Mouse (Mus musculus): ENCODE measurements around the gene Tom1l2. TPM values are rescaled to one million over a fixed set of nuclear protein-coding genes. Genes with fewer than 3 reads are reported as not detected.

Tom1l2 gene
- total and polyA plus RNA-seq, 2 experiments from 2014 or later = 49.4 to 120 TPM

- Histone ChIP-seq H3K4me1 (ENCODE audit: insufficient read depth, low read length) (no peaks in the 10 kb centered on the region), H3K4me3 (ENCODE audit: low read depth, low read length) (no peak overlapping the region), H3K4me2 (ENCODE audit: low read depth, low read length, poor library complexity, severe bottlenecking) (no peak overlapping the region), H3K36me3 (ENCODE audit: insufficient read depth, low read length) (peaks cover 77% of the 10 kb centered on the region), H3K9ac (replicated peaks; ENCODE audit: low read length, poor library complexity, severe bottlenecking) (no peak overlapping the region), H3K27ac (ENCODE audit: low read depth, low read length) (no peak overlapping the region), H3K27me3 (ENCODE audit: insufficient read depth, low read length) (no peaks in the 10 kb centered on the region), H3K9me3 (ENCODE audit: low read length) (no peaks in the 10 kb centered on the region)
- DNase-seq (ENCODE audit: low spot score) = no peak
- no peak for ATAC-seq (ENCODE audit: low FRiP score)
- WGBS = 84% methylated on average over 6 of the region's 6 CpGs
- TF ChIP-seq CTCF (IDR thresholded peaks at IDR 0.05) = no peak
These were observed 160.2 kb downstream of the Tom1l2 start for GRCm38 (mm10) chr11:60192534-60192933.

DNA sequence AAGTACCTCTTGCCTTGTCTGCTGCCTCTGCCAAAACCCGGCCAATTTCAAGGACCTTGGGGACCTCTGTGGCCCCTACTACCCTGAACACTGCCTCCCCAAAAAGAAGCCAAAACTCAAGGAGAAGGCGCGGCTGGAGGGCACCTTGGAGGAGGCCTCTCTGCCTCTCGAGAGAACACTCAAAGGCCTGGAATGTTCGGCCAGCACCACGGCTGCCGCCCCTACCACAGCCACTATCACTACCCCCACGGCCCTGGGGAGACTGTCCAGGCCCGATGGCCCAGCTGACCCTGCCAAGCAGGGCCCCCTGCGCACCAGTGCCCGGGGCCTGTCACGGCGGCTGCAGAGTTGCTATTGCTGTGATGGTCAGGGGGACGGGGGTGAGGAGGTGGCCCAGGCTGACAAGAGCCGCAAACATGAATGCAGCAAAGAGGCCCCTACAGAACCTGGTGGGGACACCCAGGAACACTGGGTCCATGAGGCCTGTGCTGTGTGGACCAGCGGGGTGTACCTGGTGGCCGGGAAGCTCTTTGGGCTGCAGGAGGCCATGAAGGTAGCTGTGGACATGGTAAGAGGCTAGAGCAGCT is 162.6 kb downstream of the Tom1l2 start:
- no peak for TF ChIP-seq CTCF (IDR thresholded peaks at IDR 0.05)
- H3K27me3 ChIP-seq (ENCODE audit: insufficient read depth, low read length) = no peaks in the 10 kb centered on the region
- H3K27ac ChIP-seq (ENCODE audit: low read depth, low read length) = no peak overlapping the region
- no peak overlapping the region for H3K4me3 ChIP-seq (ENCODE audit: low read depth, low read length)
- 94% methylated on average over 17 of the region's 17 CpGs for WGBS
- no peaks in the 10 kb centered on the region for H3K9me3 ChIP-seq (ENCODE audit: low read length)
- ATAC-seq (ENCODE audit: low FRiP score) (no peak), DNase-seq (ENCODE audit: low spot score) (no peak)
- no peak overlapping the region for H3K9ac ChIP-seq (replicated peaks; ENCODE audit: low read length, poor library complexity, severe bottlenecking)
- H3K4me1 ChIP-seq (ENCODE audit: insufficient read depth, low read length) = peaks cover 5% of the 10 kb centered on the region; the same call in 1 of the 2 replicates
- H3K4me2 ChIP-seq (ENCODE audit: low read depth, low read length, poor library complexity, severe bottlenecking) = no peak overlapping the region
- peaks cover 89% of the 10 kb centered on the region for H3K36me3 ChIP-seq (ENCODE audit: insufficient read depth, low read length)

GRCm38 (mm10) chr11:60189501-60190040 is 163.1 kb downstream of the Tom1l2 start:
- WGBS = 80% methylated on average over 21 of the region's 21 CpGs
- no peak for TF ChIP-seq CTCF (IDR thresholded peaks at IDR 0.05)
- Histone ChIP-seq H3K4me3 (ENCODE audit: low read depth, low read length) (no peak overlapping the region), H3K9ac (replicated peaks; ENCODE audit: low read length, poor library complexity, severe bottlenecking) (no peak overlapping the region), H3K36me3 (ENCODE audit: insufficient read depth, low read length) (peaks cover 84% of the 10 kb centered on the region), H3K9me3 (ENCODE audit: low read length) (no peaks in the 10 kb centered on the region), H3K4me2 (ENCODE audit: low read depth, low read length, poor library complexity, severe bottlenecking) (no peak overlapping the region), H3K27me3 (ENCODE audit: insufficient read depth, low read length) (no peaks in the 10 kb centered on the region), H3K4me1 (ENCODE audit: insufficient read depth, low read length) (peaks cover 10% of the 10 kb centered on the region; the same call in 1 of the 2 replicates), H3K27ac (ENCODE audit: low read depth, low read length) (no peak overlapping the region)
- ATAC-seq (ENCODE audit: low FRiP score) = no peak
- DNase-seq (ENCODE audit: low spot score) = no peak

DNA sequence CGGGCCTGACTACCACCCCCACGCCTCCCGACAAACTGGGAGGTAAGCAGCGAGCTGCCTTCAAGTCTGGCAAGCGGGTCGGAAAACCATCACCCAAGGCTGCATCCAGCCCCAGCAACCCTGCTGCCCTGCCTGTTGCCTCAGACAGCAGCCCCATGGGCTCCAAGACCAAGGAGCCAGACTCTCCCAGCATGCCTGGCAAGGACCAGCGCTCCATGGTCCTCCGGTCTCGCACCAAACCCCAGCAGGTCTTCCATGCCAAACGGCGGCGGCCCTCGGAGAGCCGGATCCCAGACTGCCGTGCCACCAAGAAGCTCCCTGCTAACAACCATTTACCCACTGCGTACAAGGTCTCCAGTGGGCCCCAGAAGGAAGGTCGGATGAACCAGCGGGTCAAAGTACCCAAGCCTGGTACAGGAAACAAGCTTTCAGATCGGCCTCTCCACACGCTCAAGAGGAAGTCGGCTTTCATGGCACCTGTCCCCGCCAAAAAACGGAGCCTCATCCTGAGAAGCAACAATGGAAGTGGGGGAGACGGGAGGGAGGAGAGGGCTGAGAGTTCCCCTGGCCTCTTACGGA is 164.3 kb downstream of the Tom1l2 start:
- DNase-seq (ENCODE audit: low spot score) = no peak
- H3K27ac ChIP-seq (ENCODE audit: low read depth, low read length) = no peak overlapping the region
- no peak overlapping the region for H3K4me3 ChIP-seq (ENCODE audit: low read depth, low read length)
- no peak for TF ChIP-seq CTCF (IDR thresholded peaks at IDR 0.05)
- H3K9ac ChIP-seq (replicated peaks; ENCODE audit: low read length, poor library complexity, severe bottlenecking) = no peak overlapping the region
- H3K4me2 ChIP-seq (ENCODE audit: low read depth, low read length, poor library complexity, severe bottlenecking) = no peak overlapping the region
- peaks cover 22% of the 10 kb centered on the region; the same call in 1 of the 2 replicates for H3K4me1 ChIP-seq (ENCODE audit: insufficient read depth, low read length)
- ATAC-seq (ENCODE audit: low FRiP score) = no peak
- H3K27me3 ChIP-seq (ENCODE audit: insufficient read depth, low read length) = no peaks in the 10 kb centered on the region
- WGBS = 93% methylated on average over 25 of the region's 25 CpGs
- H3K9me3 ChIP-seq (ENCODE audit: low read length) = no peaks in the 10 kb centered on the region
- H3K36me3 ChIP-seq (ENCODE audit: insufficient read depth, low read length) = peaks cover 72% of the 10 kb centered on the region

GRCm38 (mm10) chr11:60187070-60187469 is 165.6 kb downstream of the Tom1l2 start:
- H3K27me3 ChIP-seq (ENCODE audit: insufficient read depth, low read length) = no peaks in the 10 kb centered on the region
- H3K4me2 ChIP-seq (ENCODE audit: low read depth, low read length, poor library complexity, severe bottlenecking) = no peak overlapping the region
- H3K4me3 ChIP-seq (ENCODE audit: low read depth, low read length) = no peak overlapping the region
- ATAC-seq (ENCODE audit: low FRiP score) (no peak), DNase-seq (ENCODE audit: low spot score) (no peak)
- WGBS = 80% methylated on average over 11 of the region's 11 CpGs
- no peak overlapping the region for H3K9ac ChIP-seq (replicated peaks; ENCODE audit: low read length, poor library complexity, severe bottlenecking)
- no peaks in the 10 kb centered on the region for H3K9me3 ChIP-seq (ENCODE audit: low read length)
- H3K27ac ChIP-seq (ENCODE audit: low read depth, low read length) = no peak overlapping the region
- peaks cover 33% of the 10 kb centered on the region; the same call in 1 of the 2 replicates for H3K4me1 ChIP-seq (ENCODE audit: insufficient read depth, low read length)
- no peak for TF ChIP-seq CTCF (IDR thresholded peaks at IDR 0.05)
- peaks cover 66% of the 10 kb centered on the region for H3K36me3 ChIP-seq (ENCODE audit: insufficient read depth, low read length)

Data from midbrain, postnatal 0 days (tissue).